Mouse (Mus musculus): ENCODE measurements around the gene Gm1113.

The Gm1113 gene

DNA sequence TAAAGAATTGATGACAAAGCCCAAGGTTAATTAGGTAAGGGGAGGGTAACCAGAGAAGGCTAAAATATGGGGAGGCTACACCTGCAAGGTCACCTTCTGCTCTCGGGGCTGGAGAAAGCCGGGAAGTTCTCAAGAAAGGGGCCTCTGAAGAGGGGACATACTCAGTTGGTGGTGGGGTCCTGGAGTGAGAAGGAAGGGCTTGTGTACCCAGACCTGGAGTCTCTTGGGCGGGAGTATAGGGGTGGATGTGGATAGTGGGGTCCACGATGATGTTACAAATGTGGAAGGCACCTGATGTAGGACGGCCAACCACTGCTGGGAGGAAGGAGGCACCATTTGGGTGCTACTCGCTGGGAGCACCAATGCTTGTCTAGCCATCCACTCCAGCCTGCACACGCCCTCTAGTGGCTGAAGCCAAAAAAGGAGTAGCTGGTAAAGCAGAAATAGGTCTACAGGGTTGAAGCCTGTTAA is 5.9 kb upstream of the Gm1113 start:
- DNase-seq (ENCODE audit: low spot score) = peak; percentile 67

DNA sequence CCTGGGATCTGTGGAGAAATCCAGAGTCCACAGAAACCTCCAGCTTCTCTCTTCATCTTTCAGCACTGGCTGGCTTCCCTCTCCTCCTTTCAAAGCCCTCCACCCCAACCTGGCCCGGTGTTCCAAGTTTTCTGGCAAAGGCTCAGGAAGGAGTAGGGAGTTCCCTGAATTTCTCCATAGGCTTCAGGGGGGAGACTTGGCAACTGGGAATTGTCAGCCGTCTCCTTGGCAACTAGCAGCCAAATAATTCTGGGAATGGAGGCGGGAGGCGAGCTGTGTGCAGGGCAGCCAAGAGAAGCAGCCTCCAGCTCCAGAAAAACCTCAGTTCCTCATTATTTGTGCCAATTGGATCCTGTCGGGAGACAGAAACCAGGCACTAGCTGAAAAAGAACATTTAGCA is 5.5 kb upstream of the Gm1113 start:
- peak; percentile 38 for DNase-seq (ENCODE audit: low spot score)

GRCm38 (mm10) chr9:35522821-35523515 is 4.9 kb upstream of the Gm1113 start:
- DNase-seq (ENCODE audit: low spot score) = no peak

DNA sequence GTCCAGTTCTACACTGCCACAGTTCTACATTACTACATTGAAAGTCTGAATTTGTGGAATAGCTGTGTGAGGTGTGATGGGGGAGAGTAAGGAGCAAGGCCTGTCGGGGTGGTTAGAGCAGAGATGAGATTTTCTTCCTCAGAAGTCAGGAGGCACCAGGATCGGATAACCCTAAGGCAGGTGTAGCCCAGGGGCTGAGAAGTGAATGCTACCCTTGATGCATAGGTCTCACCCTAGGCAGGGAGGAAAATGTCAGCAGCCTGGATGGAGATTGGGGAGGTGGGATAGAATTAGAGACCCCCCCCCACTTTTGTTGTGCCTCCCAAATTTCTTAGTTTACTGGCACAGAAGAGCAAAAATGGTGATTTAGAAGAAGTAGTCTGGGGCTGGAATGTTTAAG is 4.2 kb upstream of the Gm1113 start:
- no peak for DNase-seq (ENCODE audit: low spot score)

GRCm38 (mm10) chr9:35520631-35521348 is 2.7 kb upstream of the Gm1113 start:
- no peak for DNase-seq (ENCODE audit: low spot score)

DNA sequence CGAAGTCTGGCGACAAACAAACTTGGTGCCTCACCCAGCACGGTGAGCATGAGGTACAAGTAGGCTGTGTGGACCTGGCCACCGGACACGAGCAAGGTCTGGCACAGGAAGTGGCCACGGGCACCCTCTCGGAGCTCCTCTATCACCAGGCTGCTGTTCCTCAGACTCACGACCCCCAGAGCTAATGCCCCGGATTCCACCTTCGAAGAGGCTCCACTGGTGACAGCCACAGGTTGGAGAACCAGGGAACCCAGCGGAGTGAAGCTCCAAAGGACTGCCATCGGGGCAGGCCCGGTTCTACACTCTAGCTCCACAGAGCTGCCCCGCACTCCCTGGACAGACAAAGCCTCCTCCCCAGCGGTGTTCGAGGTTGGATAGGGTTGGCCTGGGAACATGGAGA is 1.4 kb downstream of the Gm1113 start:
- DNase-seq (ENCODE audit: low spot score) = no peak

GRCm38 (mm10) chr9:35516182-35516581 is 1.9 kb downstream of the Gm1113 start:
- no peak for DNase-seq (ENCODE audit: low spot score)

GRCm38 (mm10) chr9:35513900-35514299 is 4.2 kb downstream of the Gm1113 start:
- DNase-seq (ENCODE audit: low spot score) = no peak

DNA sequence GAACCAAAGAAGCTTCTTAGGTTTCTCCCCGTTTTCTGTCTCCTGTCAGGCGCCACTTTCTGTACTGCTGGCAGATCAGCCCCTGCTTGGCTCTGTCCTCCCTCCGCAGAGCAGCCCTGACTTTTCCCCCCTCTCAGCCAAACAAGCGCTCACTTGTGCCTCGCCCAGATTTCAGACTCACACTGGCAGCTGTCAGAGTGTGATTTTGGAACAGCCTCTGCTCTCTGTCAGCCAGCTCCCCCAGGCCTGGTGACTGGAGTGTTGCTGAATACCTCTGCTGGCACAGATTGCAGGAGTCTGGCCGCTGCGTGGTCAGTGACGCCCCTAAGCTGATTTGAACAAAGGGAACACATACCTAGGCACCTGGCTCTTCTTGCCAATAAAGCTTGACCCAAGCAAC is 9.8 kb downstream of the Gm1113 start:
- DNase-seq (ENCODE audit: low spot score) = no peak

GRCm38 (mm10) chr9:35502361-35503000 is 15.6 kb downstream of the Gm1113 start:
- DNase-seq (ENCODE audit: low spot score) = no peak

DNA sequence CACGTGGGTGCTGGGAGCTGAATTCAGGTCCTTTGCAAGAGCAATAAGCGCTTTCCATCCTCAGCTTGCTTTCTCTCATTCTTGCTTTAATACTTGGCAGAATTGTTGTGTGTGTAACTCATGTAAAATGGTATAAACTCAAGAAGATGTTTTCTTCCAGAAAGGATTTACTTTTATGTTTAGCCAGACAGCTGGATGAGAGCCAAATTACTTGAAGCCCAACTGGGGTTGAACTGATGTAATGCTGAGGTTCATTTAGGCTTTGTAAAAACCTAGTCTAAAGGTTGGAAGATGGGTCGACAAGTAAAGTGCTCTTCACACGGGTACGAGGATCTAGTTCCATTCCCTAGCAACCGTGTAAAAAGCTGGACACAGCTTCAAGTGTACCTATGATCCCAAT is 18.1 kb downstream of the Gm1113 start:
- DNase-seq (ENCODE audit: low spot score) = no peak

DNA sequence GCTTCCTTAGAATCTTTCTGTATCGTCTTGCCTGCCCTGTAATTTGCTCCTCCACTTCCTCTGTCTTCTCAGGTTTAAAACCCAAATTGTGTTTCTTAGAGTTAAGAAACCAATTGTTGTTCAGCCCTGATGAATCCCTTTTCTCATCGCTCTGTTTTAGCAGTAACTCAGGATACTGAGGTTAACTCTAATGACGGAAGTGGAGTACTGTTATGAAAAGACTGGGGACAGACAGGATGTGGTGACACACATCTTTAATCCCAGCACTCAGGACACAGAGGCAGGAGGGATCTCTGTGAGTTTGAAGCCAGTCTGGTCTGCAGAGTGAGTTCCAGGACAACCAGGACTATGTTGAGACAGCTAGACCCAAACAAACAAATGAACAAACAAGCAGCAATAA is 22.6 kb downstream of the Gm1113 start:
- DNase-seq (ENCODE audit: low spot score) = no peak

DNA sequence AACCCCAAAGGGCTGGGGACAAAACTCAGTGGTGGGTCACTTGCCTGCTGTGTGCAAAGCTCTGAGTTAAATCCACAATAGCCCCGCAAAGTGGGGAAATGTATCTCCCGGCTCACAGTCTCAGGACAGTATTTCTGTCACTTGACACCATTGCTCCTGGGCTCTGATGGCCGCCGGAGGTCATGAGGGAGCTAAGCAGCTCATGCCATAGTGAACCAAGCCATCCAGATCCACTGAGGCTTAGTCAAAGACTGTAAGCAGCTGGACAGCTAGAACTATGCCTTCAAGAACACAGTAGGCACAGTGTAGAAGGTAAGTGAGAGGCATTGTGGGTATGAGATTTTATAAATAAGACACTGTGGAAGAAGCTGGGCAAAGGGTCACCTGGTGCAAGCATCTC is 23.1 kb downstream of the Gm1113 start:
- DNase-seq (ENCODE audit: low spot score) = no peak

GRCm38 (mm10) chr9:35493733-35494092 is 24.4 kb downstream of the Gm1113 start:
- DNase-seq (ENCODE audit: low spot score) = no peak

DNA sequence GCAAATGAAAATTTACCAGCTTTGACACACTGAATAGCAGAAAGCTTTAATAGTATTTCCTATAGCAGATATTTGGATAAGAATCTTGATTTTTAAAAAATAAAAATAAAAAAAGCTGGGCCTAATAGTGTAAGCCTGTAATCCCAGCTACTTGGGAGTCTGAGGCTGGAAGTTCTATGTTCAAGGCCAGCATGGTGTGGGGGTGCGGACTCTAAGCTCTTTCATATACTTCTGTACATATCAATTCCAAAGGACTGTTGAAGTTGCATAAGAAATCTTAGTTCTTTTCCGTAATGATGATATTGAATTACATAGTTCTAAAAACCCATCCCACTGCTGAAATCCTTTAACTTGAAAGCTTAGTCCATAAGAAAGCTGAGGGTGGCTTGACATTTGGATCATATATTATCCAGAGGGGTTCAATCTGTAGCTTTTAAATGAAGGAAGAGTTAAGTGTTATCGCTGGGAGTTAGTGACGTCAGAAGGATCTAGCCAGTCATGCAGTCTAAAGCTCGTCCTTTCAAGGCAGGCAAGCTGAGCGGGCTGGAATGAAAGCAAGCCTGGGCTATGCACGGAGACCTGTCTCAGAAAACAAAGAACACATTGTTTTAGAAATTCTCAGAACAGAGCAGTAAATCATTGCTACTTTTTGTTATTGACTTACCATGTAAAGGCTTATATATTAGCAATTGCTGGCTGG is 24.9 kb downstream of the Gm1113 start:
- DNase-seq (ENCODE audit: low spot score) = no peak

GRCm38 (mm10) chr9:35491109-35491866 is 26.8 kb downstream of the Gm1113 start:
- DNase-seq (ENCODE audit: low spot score) = no peak

DNA sequence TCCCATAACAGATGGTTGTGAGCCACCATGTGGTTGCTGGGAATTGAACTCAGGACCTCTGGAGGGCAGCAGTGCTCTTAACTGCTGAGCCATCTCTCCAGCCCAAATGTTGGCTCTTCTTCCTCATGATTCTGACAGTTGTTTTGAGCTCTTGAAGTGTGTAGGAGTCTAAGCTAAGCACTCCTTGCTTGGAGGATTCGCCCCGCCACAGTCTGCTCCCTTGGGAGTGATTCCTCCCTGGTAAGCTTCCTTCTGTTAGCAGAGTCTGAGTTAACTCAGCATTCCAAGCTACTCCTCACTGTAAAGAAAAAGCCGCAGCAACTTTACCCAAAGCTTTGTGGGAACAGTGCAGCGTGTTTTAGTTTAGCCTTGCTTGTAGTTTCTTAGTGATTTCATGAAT is 29.6 kb downstream of the Gm1113 start:
- DNase-seq (ENCODE audit: low spot score) = no peak

DNA sequence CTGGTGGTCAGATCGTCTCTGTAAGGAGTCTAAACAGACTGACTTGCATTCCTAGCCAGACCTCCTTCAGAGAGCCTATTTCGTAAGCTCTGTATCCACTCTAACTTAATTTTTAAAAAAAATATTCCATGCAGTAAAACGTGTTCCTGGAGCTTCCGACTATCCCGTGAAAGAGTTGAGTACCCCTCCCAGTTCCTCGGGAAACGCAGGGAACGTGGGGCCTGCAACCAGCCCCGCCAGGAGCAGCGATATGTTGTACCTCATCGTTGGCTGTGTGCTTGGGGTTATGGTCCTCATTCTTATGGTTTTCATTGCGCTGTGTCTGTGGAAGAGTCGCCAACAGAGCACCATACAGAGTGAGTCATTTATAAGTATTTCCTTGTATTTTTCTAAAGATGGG is 31.5 kb downstream of the Gm1113 start:
- no peak for DNase-seq (ENCODE audit: low spot score)

GRCm38 (mm10) chr9:35483949-35484348 is 34.1 kb downstream of the Gm1113 start:
- DNase-seq (ENCODE audit: low spot score) = no peak

GRCm38 (mm10) chr9:35482014-35482898 is 35.8 kb downstream of the Gm1113 start:
- no peak for DNase-seq (ENCODE audit: low spot score)

- peak; percentile 14 for DNase-seq (ENCODE audit: low spot score)
These were observed 38.6 kb downstream of the Gm1113 start for GRCm38 (mm10) chr9:35479456-35479855.

All from left cerebral cortex, adult 11 months (tissue).